Mouse (Mus musculus): ENCODE results near the gene Zfp536. TPM values are rescaled to one million over a fixed set of nuclear protein-coding genes. Genes with fewer than 3 reads are reported as not detected.

The Zfp536 gene
- total RNA-seq, 2 experiments from 2014 or later, result 32.5 to 37.6 TPM

Other genes with a start within 250 kb of the Zfp536 start
- gene Uri1, start 249.9 kb upstream of the Zfp536 start, total RNA-seq (2021), result 10 to 100 TPM; 39.7 to 45.7 TPM